Mouse (Mus musculus): ENCODE measurements around the gene Hist1h2bg. TPM values are rescaled to one million over a fixed set of nuclear protein-coding genes. Genes with fewer than 3 reads are reported as not detected.

Hist1h2bg gene
- polyA plus RNA-seq, 1 experiment from 2014 or later, result 29.0 TPM

Other genes with a start within 250 kb of the Hist1h2bg start
- gene Zfp322a, start 202.2 kb upstream of the Hist1h2bg start, polyA plus RNA-seq (2015; fragmentation: Nextera tagmentation; extraction: Ambion mirVana), result 17.3 and 18.4 TPM in 2 replicates
- gene Abt1, start 147.5 kb upstream of the Hist1h2bg start, polyA plus RNA-seq (2015; fragmentation: Nextera tagmentation; extraction: Ambion mirVana), result 6.4 and 6.9 TPM in 2 replicates
- 2.5 and 3.0 TPM in 2 replicates for gene Btn1a1, start 105.5 kb upstream of the Hist1h2bg start, polyA plus RNA-seq (2015; fragmentation: Nextera tagmentation; extraction: Ambion mirVana)
- not detected in 2 replicates for gene Btn2a2, start 82.5 kb upstream of the Hist1h2bg start, polyA plus RNA-seq (2015; fragmentation: Nextera tagmentation; extraction: Ambion mirVana)
- gene Hist1h4h, start 40.3 kb upstream of the Hist1h2bg start, polyA plus RNA-seq (2015; fragmentation: Nextera tagmentation; extraction: Ambion mirVana), result 10.2 and 10.9 TPM in 2 replicates
- 40.9 and 45.6 TPM in 2 replicates for gene Hist1h2af, start 37.5 kb upstream of the Hist1h2bg start, polyA plus RNA-seq (2015; fragmentation: Nextera tagmentation; extraction: Ambion mirVana)
- gene Hist1h3g, start 36.0 kb upstream of the Hist1h2bg start, polyA plus RNA-seq (2015; fragmentation: Nextera tagmentation; extraction: Ambion mirVana), result 18.3 and 26.4 TPM in 2 replicates
- gene Hist1h2bh, start 28.0 kb upstream of the Hist1h2bg start, polyA plus RNA-seq (2015; fragmentation: Nextera tagmentation; extraction: Ambion mirVana), result 2.3 and 2.8 TPM in 2 replicates
- 5.0 and 8.1 TPM in 2 replicates for gene Hist1h3f, start 27.3 kb upstream of the Hist1h2bg start, polyA plus RNA-seq (2015; fragmentation: Nextera tagmentation; extraction: Ambion mirVana)
- gene Hist1h4f, start 19.7 kb upstream of the Hist1h2bg start, polyA plus RNA-seq (2015; fragmentation: Nextera tagmentation; extraction: Ambion mirVana), result 7.3 and 7.9 TPM in 2 replicates
- 0.91 and 1.1 TPM in 2 replicates for gene Hist1h1d, start 18.1 kb upstream of the Hist1h2bg start, polyA plus RNA-seq (2015; fragmentation: Nextera tagmentation; extraction: Ambion mirVana)
- 15.3 and 18.5 TPM in 2 replicates for gene Hist1h3e, start 9.0 kb upstream of the Hist1h2bg start, polyA plus RNA-seq (2015; fragmentation: Nextera tagmentation; extraction: Ambion mirVana)
- gene Hist1h2ae, start 176 bp upstream of the Hist1h2bg start, polyA plus RNA-seq (2015; fragmentation: Nextera tagmentation; extraction: Ambion mirVana), result 134 and 158 TPM in 2 replicates
- gene Hist1h2bf, start 2.8 kb downstream of the Hist1h2bg start, polyA plus RNA-seq (2015; fragmentation: Nextera tagmentation; extraction: Ambion mirVana), result 18.8 and 26.9 TPM in 2 replicates
- gene Hist1h2ad, start 3.0 kb downstream of the Hist1h2bg start, polyA plus RNA-seq (2015; fragmentation: Nextera tagmentation; extraction: Ambion mirVana), result 4.1 and 8.1 TPM in 2 replicates
- 19.3 and 30.4 TPM in 2 replicates for gene Hist1h3d, start 4.4 kb downstream of the Hist1h2bg start, polyA plus RNA-seq (2015; fragmentation: Nextera tagmentation; extraction: Ambion mirVana)
- 202 and 234 TPM in 2 replicates for gene Hist1h4d, start 10.2 kb downstream of the Hist1h2bg start, polyA plus RNA-seq (2015; fragmentation: Nextera tagmentation; extraction: Ambion mirVana)
- 2.5 and 3.2 TPM in 2 replicates for gene Hist1h2be, start 49.7 kb downstream of the Hist1h2bg start, polyA plus RNA-seq (2015; fragmentation: Nextera tagmentation; extraction: Ambion mirVana)
- 31.4 and 33.9 TPM in 2 replicates for gene Hist1h1e, start 51.2 kb downstream of the Hist1h2bg start, polyA plus RNA-seq (2015; fragmentation: Nextera tagmentation; extraction: Ambion mirVana)
- 1.9 and 3.1 TPM in 2 replicates for gene Hist1h2ac, start 112.6 kb downstream of the Hist1h2bg start, polyA plus RNA-seq (2015; fragmentation: Nextera tagmentation; extraction: Ambion mirVana)
- 77.4 and 85.8 TPM in 2 replicates for gene Hist1h2bc, start 112.8 kb downstream of the Hist1h2bg start, polyA plus RNA-seq (2015; fragmentation: Nextera tagmentation; extraction: Ambion mirVana)
- gene Hist1h1t, start 124.4 kb downstream of the Hist1h2bg start, polyA plus RNA-seq (2015; fragmentation: Nextera tagmentation; extraction: Ambion mirVana), result not detected in 2 replicates
- gene Hist1h4c, start 127.1 kb downstream of the Hist1h2bg start, polyA plus RNA-seq (2015; fragmentation: Nextera tagmentation; extraction: Ambion mirVana), result 18.8 TPM in 2 replicates
- gene Hfe, start 139.5 kb downstream of the Hist1h2bg start, polyA plus RNA-seq (2015; fragmentation: Nextera tagmentation; extraction: Ambion mirVana), result 10.7 and 14.6 TPM in 2 replicates
- 62.5 and 68.9 TPM in 2 replicates for gene Hist1h1c, start 167.4 kb downstream of the Hist1h2bg start, polyA plus RNA-seq (2015; fragmentation: Nextera tagmentation; extraction: Ambion mirVana)
- gene Hist1h3c, start 174.2 kb downstream of the Hist1h2bg start, polyA plus RNA-seq (2015; fragmentation: Nextera tagmentation; extraction: Ambion mirVana), result 10.7 and 11.0 TPM in 2 replicates
- gene Hist1h2bb, start 175.3 kb downstream of the Hist1h2bg start, polyA plus RNA-seq (2015; fragmentation: Nextera tagmentation; extraction: Ambion mirVana), result 7.7 and 9.4 TPM in 2 replicates
- 104 and 128 TPM in 2 replicates for gene Hist1h2ab, start 179.7 kb downstream of the Hist1h2bg start, polyA plus RNA-seq (2015; fragmentation: Nextera tagmentation; extraction: Ambion mirVana)
- 51.9 and 64.5 TPM in 2 replicates for gene Hist1h3b, start 180.9 kb downstream of the Hist1h2bg start, polyA plus RNA-seq (2015; fragmentation: Nextera tagmentation; extraction: Ambion mirVana)
- 8.3 and 9.5 TPM in 2 replicates for gene Hist1h4b, start 185.6 kb downstream of the Hist1h2bg start, polyA plus RNA-seq (2015; fragmentation: Nextera tagmentation; extraction: Ambion mirVana)
- gene Hist1h4a, start 189.8 kb downstream of the Hist1h2bg start, polyA plus RNA-seq (2015; fragmentation: Nextera tagmentation; extraction: Ambion mirVana), result 1.3 and 1.4 TPM in 2 replicates
- gene Hist1h3a, start 191.0 kb downstream of the Hist1h2bg start, polyA plus RNA-seq (2015; fragmentation: Nextera tagmentation; extraction: Ambion mirVana), result 26.7 and 31.7 TPM in 2 replicates
- gene Hist1h1a, start 192.3 kb downstream of the Hist1h2bg start, polyA plus RNA-seq (2015; fragmentation: Nextera tagmentation; extraction: Ambion mirVana), result 15.4 and 20.8 TPM in 2 replicates
- gene Trim38, start 198.5 kb downstream of the Hist1h2bg start, polyA plus RNA-seq (2015; fragmentation: Nextera tagmentation; extraction: Ambion mirVana), result not detected in 2 replicates
- gene Slc17a2, start 235.6 kb downstream of the Hist1h2bg start, polyA plus RNA-seq (2015; fragmentation: Nextera tagmentation; extraction: Ambion mirVana), result not detected in 2 replicates